Mouse (Mus musculus): ENCODE results near the gene Ivns1abp. TPM values are rescaled to one million over a fixed set of nuclear protein-coding genes. Genes with fewer than 3 reads are reported as not detected.

The Ivns1abp gene
- polyA plus RNA-seq, 1 experiment: 93.8 TPM

DNA sequence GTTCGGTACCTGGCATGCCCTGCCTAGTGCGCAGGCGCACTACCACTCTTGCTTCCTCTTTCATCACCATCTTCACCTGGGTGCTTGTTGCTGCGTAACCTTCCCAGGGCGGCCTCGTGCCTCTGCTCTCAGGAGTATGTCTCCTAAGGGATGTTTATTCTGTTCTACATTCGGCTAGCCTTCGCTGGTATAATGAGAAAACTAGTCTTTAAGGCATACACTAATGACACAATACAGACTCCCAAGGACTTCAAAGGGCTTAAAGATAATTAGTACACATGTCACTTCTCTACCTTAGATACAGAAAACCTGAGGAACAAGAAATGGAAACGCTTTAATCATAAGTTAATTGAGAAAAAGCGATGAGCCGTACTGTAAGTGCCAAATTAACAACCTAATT lies 32.9 kb upstream of the Ivns1abp start:
- Histone ChIP-seq H3K4me1 (replicated peaks; ENCODE audit: control insufficient read depth, insufficient read depth, low read length) (no peaks in the 10 kb centered on the region), H3K27ac (ENCODE audit: control insufficient read depth, insufficient read depth, low read length) (no peak overlapping the region), H3K36me3 (ENCODE audit: control insufficient read depth, insufficient read depth, low read length) (no peaks in the 10 kb centered on the region), H3K27me3 (ENCODE audit: control insufficient read depth, insufficient read depth, low read length) (no peaks in the 10 kb centered on the region), H3K4me3 (ENCODE audit: control insufficient read depth, insufficient read depth, low read length) (no peak overlapping the region)
- no peak for DNase-seq
- TF ChIP-seq POLR2A (IDR thresholded peaks at IDR 0.05; ENCODE audit: control insufficient read depth, extremely low read depth, insufficient read depth, low read length, poor library complexity) (no peak), CTCF (IDR thresholded peaks at IDR 0.05; ENCODE audit: borderline replicate concordance, control insufficient read depth, extremely low read depth, insufficient read depth, low read length, poor library complexity) (no peak)
- WGBS: 96% methylated on average over 11 of the region's 11 CpGs

GRCm38 (mm10) chr1:151319267-151319666 lies 25.0 kb upstream of the Ivns1abp start:
- 87% methylated on average over 7 of the region's 7 CpGs for WGBS
- H3K27me3 ChIP-seq (ENCODE audit: control insufficient read depth, insufficient read depth, low read length): no peaks in the 10 kb centered on the region
- H3K36me3 ChIP-seq (ENCODE audit: control insufficient read depth, insufficient read depth, low read length): no peaks in the 10 kb centered on the region
- H3K4me3 ChIP-seq (ENCODE audit: control insufficient read depth, insufficient read depth, low read length): no peak overlapping the region
- DNase-seq: no peak
- H3K4me1 ChIP-seq (replicated peaks; ENCODE audit: control insufficient read depth, insufficient read depth, low read length): no peaks in the 10 kb centered on the region
- TF ChIP-seq POLR2A (IDR thresholded peaks at IDR 0.05; ENCODE audit: control insufficient read depth, extremely low read depth, insufficient read depth, low read length, poor library complexity): no peak
- no peak for TF ChIP-seq CTCF (IDR thresholded peaks at IDR 0.05; ENCODE audit: borderline replicate concordance, control insufficient read depth, extremely low read depth, insufficient read depth, low read length, poor library complexity)
- no peak overlapping the region for H3K27ac ChIP-seq (ENCODE audit: control insufficient read depth, insufficient read depth, low read length)

DNA sequence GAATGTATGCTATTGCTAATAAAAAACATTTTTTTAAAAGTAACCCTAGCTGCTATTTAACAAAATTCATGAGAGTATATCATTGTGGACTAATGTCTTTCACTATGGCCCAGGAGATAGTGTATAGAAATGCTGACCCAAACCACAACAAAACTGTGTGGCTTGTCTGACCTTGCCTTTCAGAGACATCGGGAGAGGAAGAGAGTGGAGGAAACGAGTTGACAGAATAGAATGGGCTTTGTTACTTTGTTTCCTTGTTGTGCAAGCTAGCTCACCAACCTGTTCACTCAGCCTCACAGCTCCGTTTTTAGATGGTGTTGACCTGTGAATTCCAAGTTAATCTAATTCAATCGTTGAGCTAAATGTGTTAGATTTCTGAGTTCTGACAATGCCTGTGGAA lies 23.9 kb upstream of the Ivns1abp start:
- TF ChIP-seq POLR2A (IDR thresholded peaks at IDR 0.05; ENCODE audit: control insufficient read depth, extremely low read depth, insufficient read depth, low read length, poor library complexity) (no peak), CTCF (IDR thresholded peaks at IDR 0.05; ENCODE audit: borderline replicate concordance, control insufficient read depth, extremely low read depth, insufficient read depth, low read length, poor library complexity) (no peak)
- Histone ChIP-seq H3K27me3 (ENCODE audit: control insufficient read depth, insufficient read depth, low read length) (no peaks in the 10 kb centered on the region), H3K4me1 (replicated peaks; ENCODE audit: control insufficient read depth, insufficient read depth, low read length) (no peaks in the 10 kb centered on the region), H3K36me3 (ENCODE audit: control insufficient read depth, insufficient read depth, low read length) (no peaks in the 10 kb centered on the region), H3K4me3 (ENCODE audit: control insufficient read depth, insufficient read depth, low read length) (no peak overlapping the region), H3K27ac (ENCODE audit: control insufficient read depth, insufficient read depth, low read length) (no peak overlapping the region)
- WGBS: 38% methylated on average over 4 of the region's 4 CpGs
- DNase-seq: no peak

DNA sequence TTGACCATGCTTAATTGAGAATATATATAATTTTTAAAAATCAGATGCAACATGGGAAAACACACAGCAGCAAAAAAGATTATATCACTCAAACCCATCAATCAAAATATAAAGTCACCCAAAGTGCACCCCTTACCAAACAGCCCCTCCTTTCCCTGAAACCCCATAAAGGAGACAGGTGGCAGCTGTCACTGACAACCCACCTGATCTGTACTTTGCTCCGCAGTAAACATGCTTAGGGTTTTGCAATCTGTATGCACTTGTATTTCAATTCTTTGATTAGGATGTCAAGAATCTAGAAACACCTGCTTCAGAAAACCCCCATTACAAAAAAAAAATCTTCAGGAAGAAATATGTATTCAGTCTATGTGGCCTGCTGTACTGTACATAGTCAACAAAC lies 18.9 kb upstream of the Ivns1abp start:
- Histone ChIP-seq H3K27me3 (ENCODE audit: control insufficient read depth, insufficient read depth, low read length) (no peaks in the 10 kb centered on the region), H3K4me3 (ENCODE audit: control insufficient read depth, insufficient read depth, low read length) (no peak overlapping the region), H3K36me3 (ENCODE audit: control insufficient read depth, insufficient read depth, low read length) (no peaks in the 10 kb centered on the region), H3K27ac (ENCODE audit: control insufficient read depth, insufficient read depth, low read length) (no peak overlapping the region), H3K4me1 (replicated peaks; ENCODE audit: control insufficient read depth, insufficient read depth, low read length) (peaks cover 3% of the 10 kb centered on the region)
- whole genome bisulfite sequencing: 5% methylated on average over 1 of the region's 1 CpGs
- TF ChIP-seq CTCF (IDR thresholded peaks at IDR 0.05; ENCODE audit: borderline replicate concordance, control insufficient read depth, extremely low read depth, insufficient read depth, low read length, poor library complexity) (no peak), POLR2A (IDR thresholded peaks at IDR 0.05; ENCODE audit: control insufficient read depth, extremely low read depth, insufficient read depth, low read length, poor library complexity) (no peak)
- no peak for DNase-seq

GRCm38 (mm10) chr1:151328341-151329097 lies 15.8 kb upstream of the Ivns1abp start:
- WGBS: 94% methylated on average over 14 of the region's 14 CpGs
- no peak for DNase-seq
- Histone ChIP-seq H3K4me3 (ENCODE audit: control insufficient read depth, insufficient read depth, low read length) (no peak overlapping the region), H3K4me1 (replicated peaks; ENCODE audit: control insufficient read depth, insufficient read depth, low read length) (peaks cover 3% of the 10 kb centered on the region), H3K36me3 (ENCODE audit: control insufficient read depth, insufficient read depth, low read length) (no peaks in the 10 kb centered on the region), H3K27me3 (ENCODE audit: control insufficient read depth, insufficient read depth, low read length) (no peaks in the 10 kb centered on the region), H3K27ac (ENCODE audit: control insufficient read depth, insufficient read depth, low read length) (no peak overlapping the region)
- TF ChIP-seq POLR2A (IDR thresholded peaks at IDR 0.05; ENCODE audit: control insufficient read depth, extremely low read depth, insufficient read depth, low read length, poor library complexity) (no peak), CTCF (IDR thresholded peaks at IDR 0.05; ENCODE audit: borderline replicate concordance, control insufficient read depth, extremely low read depth, insufficient read depth, low read length, poor library complexity) (no peak)

- Histone ChIP-seq H3K27ac (ENCODE audit: control insufficient read depth, insufficient read depth, low read length) (no peak overlapping the region), H3K4me1 (replicated peaks; ENCODE audit: control insufficient read depth, insufficient read depth, low read length) (peaks cover 3% of the 10 kb centered on the region), H3K4me3 (ENCODE audit: control insufficient read depth, insufficient read depth, low read length) (no peak overlapping the region), H3K27me3 (ENCODE audit: control insufficient read depth, insufficient read depth, low read length) (no peaks in the 10 kb centered on the region), H3K36me3 (ENCODE audit: control insufficient read depth, insufficient read depth, low read length) (no peaks in the 10 kb centered on the region)
- DNase-seq: no peak
- TF ChIP-seq CTCF (IDR thresholded peaks at IDR 0.05; ENCODE audit: borderline replicate concordance, control insufficient read depth, extremely low read depth, insufficient read depth, low read length, poor library complexity) (no peak), POLR2A (IDR thresholded peaks at IDR 0.05; ENCODE audit: control insufficient read depth, extremely low read depth, insufficient read depth, low read length, poor library complexity) (no peak)
- WGBS: 94% methylated on average over 7 of the region's 7 CpGs
These were observed 14.7 kb upstream of the Ivns1abp start for GRCm38 (mm10) chr1:151329601-151330000.

All from thymus, adult 2 months (tissue).